Mouse (Mus musculus) MEL (cell line): ENCODE data around the gene Prrg2.

ENCODE experiments used
- BHLHE40 ChIP-seq: IDR thresholded peaks from 2 replicates; pipeline ENCODE4 v1.6.1; 2012; ENCODE audit warnings: low read depth, mild to moderate bottlenecking, inconsistent platforms, low read length, improper control_type of control experiment, borderline replicate concordance
- CTCF ChIP-seq, 3 experiments: IDR thresholded peaks in 2 of 3; conservative IDR thresholded peaks in 1 of 3; 2 replicates each; pipeline ENCODE4 v1.5.1; 2011 to 2012; ENCODE audit warnings: low read length in 3 of 3, low read depth in 2 of 3, mild to moderate bottlenecking in 2 of 3, improper control_type of control experiment in 1 of 3, inconsistent platforms in 1 of 3, mixed read lengths in 1 of 3, moderate library complexity in 1 of 3; ENCODE audit not compliant: control insufficient read depth in 1 of 3, insufficient read depth in 1 of 3, poor library complexity in 1 of 3, severe bottlenecking in 1 of 3
- ETS1 ChIP-seq: IDR thresholded peaks from 2 replicates; pipeline ENCODE4 v1.6.1; 2012; ENCODE audit warnings: low read depth, mild to moderate bottlenecking, inconsistent platforms, low read length, improper control_type of control experiment, moderate library complexity
- MAZ ChIP-seq: IDR thresholded peaks from 2 replicates; pipeline ENCODE4 v1.6.1; 2012; ENCODE audit warnings: low read depth, mild to moderate bottlenecking, inconsistent platforms, low read length, improper control_type of control experiment
- POLR2A ChIP-seq, 2 experiments: IDR thresholded peaks; 2 replicates each; pipeline ENCODE4 v1.6.1; 2011 to 2012; ENCODE audit warnings: low read length in 2 of 2, mild to moderate bottlenecking in 2 of 2, control low read depth in 1 of 2, improper control_type of control experiment in 1 of 2, low read depth in 1 of 2, moderate library complexity in 1 of 2; ENCODE audit not compliant: control insufficient read depth in 1 of 2, insufficient read depth in 1 of 2, poor library complexity in 1 of 2
- TAL1 ChIP-seq: IDR thresholded peaks from 2 replicates; pipeline ENCODE4 v1.6.1; 2012; ENCODE audit warnings: mild to moderate bottlenecking, inconsistent platforms, low read length, moderate library complexity, mixed read lengths
- TCF12 ChIP-seq: IDR thresholded peaks from 2 replicates; pipeline ENCODE4 v1.6.1; 2014; ENCODE audit warnings: low read depth, mild to moderate bottlenecking, inconsistent platforms, low read length, improper control_type of control experiment, moderate library complexity
- USF2 ChIP-seq, 2 experiments: IDR thresholded peaks; 2 replicates each; pipeline ENCODE4 v1.6.1; 2011 to 2012; ENCODE audit warnings: improper control_type of control experiment in 2 of 2, low read length in 2 of 2, borderline replicate concordance in 1 of 2, inconsistent platforms in 1 of 2, low read depth in 1 of 2, mild to moderate bottlenecking in 1 of 2; ENCODE audit not compliant: insufficient read depth in 1 of 2
- ZMIZ1 ChIP-seq: IDR thresholded peaks from 2 replicates; pipeline ENCODE4 v1.6.1; 2012; ENCODE audit warnings: low read depth, mild to moderate bottlenecking, inconsistent platforms, low read length, improper control_type of control experiment, moderate library complexity

GRCm38 (mm10) chr7:45058607-45059571 lies 3.6 kb downstream of the Prrg2 start:
- TF ChIP-seq TCF12, result no peak
- TF ChIP-seq POLR2A (IDR thresholded peaks at IDR 0.05; ENCODE audit: control insufficient read depth in 1 of 2, insufficient read depth in 1 of 2, low read depth in 1 of 2, low read length in 2 of 2, poor library complexity in 1 of 2), result no peak
- no peak for TF ChIP-seq ETS1
- no peak for TF ChIP-seq CTCF (IDR thresholded peaks at IDR 0.05 in 2 of 3, conservative IDR thresholded peaks at IDR 0.05 in 1 of 3; ENCODE audit: control insufficient read depth in 1 of 3, insufficient read depth in 1 of 3, low read depth in 2 of 3, low read length in 3 of 3, poor library complexity in 1 of 3, severe bottlenecking in 1 of 3)
- TF ChIP-seq TAL1, result no peak
- no peak for TF ChIP-seq BHLHE40
- no peak for TF ChIP-seq MAZ
- no peak for TF ChIP-seq ZMIZ1
- TF ChIP-seq USF2 (IDR thresholded peaks at IDR 0.05; ENCODE audit: borderline replicate concordance in 1 of 2, insufficient read depth in 1 of 2, low read depth in 1 of 2, low read length in 2 of 2), result no peak
